ENCODE assay signal across 1 mouse cellular context in the genomic region with DNA sequence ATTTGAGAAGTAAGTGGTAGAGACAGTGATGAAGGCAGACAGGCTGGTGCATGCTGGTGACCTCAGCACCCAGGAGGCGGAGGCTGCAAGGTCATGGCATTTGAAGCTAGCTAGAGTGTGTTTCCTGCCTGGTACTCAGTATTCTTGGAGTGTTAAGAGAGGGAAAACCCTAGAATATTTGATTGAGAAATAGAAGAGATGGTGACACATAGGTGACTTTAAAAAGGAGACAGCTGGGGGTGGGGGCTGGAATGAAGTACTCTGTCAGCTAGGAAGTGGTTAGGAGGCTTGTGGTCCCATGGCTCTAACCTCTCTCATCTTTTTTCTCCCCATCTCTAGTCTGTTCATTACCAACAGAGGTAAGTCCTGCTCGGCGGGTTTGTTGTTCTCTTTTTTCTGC.
TF ChIP-seq lines count a peak whose summit lies in the region.

No protein-coding gene starts in this region.

TF ChIP-seq in CH12.LX, 34 proteins besides CTCF, POLR2A, EP300 and RAD21:
- TF ChIP-seq IRF4 (IDR thresholded peaks at IDR 0.05; ENCODE audit: low read depth, low read length) (no peak), ZNF384 (IDR thresholded peaks at IDR 0.05; ENCODE audit: low read depth, low read length) (no peak), POLR2AphosphoS2 (IDR thresholded peaks at IDR 0.05; ENCODE audit: low read depth, low read length) (no peak), ETS1 (conservative IDR thresholded peaks at IDR 0.05; ENCODE audit: low read depth, low read length) (peak; percentile 64), BHLHE40 (IDR thresholded peaks at IDR 0.05; ENCODE audit: low read depth, low read length) (no peak), PAX5 (IDR thresholded peaks at IDR 0.05; ENCODE audit: low read length) (no peak), SMC3 (IDR thresholded peaks at IDR 0.05; ENCODE audit: low read depth, low read length) (no peak), USF2 (conservative IDR thresholded peaks at IDR 0.05; ENCODE audit: low read depth, low read length) (no peak)
